21 mouse cellular contexts compared by ENCODE assay signal in genomic region chr14:27175343-27175742, GRCm38 (mm10).
DNase-seq lines count a peak whose midpoint lies in the region; ATAC-seq and TF ChIP-seq lines count a peak whose summit lies in the region.
"Had no signal": no experiment of that assay in that cellular context is flagged by ENCODE, and none has a peak within 500 bp of the region (broad histone marks: within the 10 kb centered on the region; RNA-seq: fewer than 3 reads in every experiment).

No protein-coding gene starts in this region.

- WGBS in embryonic facial prominence, embryonic 14.5 days: 53% methylated on average over 11 of the region's 11 CpGs
- WGBS in embryonic facial prominence, embryonic 10.5 days: 81% methylated on average over 11 of the region's 11 CpGs
- WGBS in hindbrain, embryonic 13.5 days: 74% methylated on average over 11 of the region's 11 CpGs

- no peaks in the 10 kb centered on the region for H3K9me3 ChIP-seq in embryonic facial prominence, embryonic 14.5 days (ENCODE audit: control insufficient read depth, low read length)
- H3K9me3 ChIP-seq in embryonic facial prominence, embryonic 10.5 days: no peaks in the 10 kb centered on the region
- H3K9me3 ChIP-seq in hindbrain, embryonic 13.5 days: no peaks in the 10 kb centered on the region
- H3K9me3 ChIP-seq: forebrain, embryonic 12.5 days; forebrain, embryonic 15.5 days; heart, embryonic 12.5 days; heart, embryonic 15.5 days; hindbrain, embryonic 10.5 days had no signal

- no peak for TF ChIP-seq POLR2A in myocyte (IDR thresholded peaks at IDR 0.05; ENCODE audit: insufficient read length, low read depth)

- no peaks in the 10 kb centered on the region for H3K79me2 ChIP-seq in myocyte (ENCODE audit: control insufficient read depth, insufficient read depth)

- H3K4me3 ChIP-seq in embryonic facial prominence, embryonic 14.5 days (ENCODE audit: low read depth, low read length): no peak overlapping the region
- H3K4me3 ChIP-seq in embryonic facial prominence, embryonic 10.5 days: no peak overlapping the region
- H3K4me3 ChIP-seq in myocyte: no peak overlapping the region
- no peak overlapping the region for H3K4me3 ChIP-seq in hindbrain, embryonic 13.5 days
- H3K4me3 ChIP-seq: erythroblast, embryonic 14.5 days; forebrain, embryonic 12.5 days; forebrain, embryonic 15.5 days; heart, embryonic 12.5 days; heart, embryonic 15.5 days; hindbrain, embryonic 10.5 days had no signal

- DNase-seq in embryonic facial prominence, embryonic 14.5 days (ENCODE audit: low spot score): peak; percentile 67
- no peak for DNase-seq in embryonic facial prominence, embryonic 10.5 days (ENCODE audit: low spot score)
- DNase-seq in ZHBTc4 (ENCODE audit: low read depth, low spot score): peak; percentile 11
- no peak for DNase-seq in heart, adult 9 months (ENCODE audit: low spot score in 2 of 2)
- DNase-seq: cerebellum, adult 11 months; cerebellum, adult 8-10 months; cerebellum, postnatal 36 days; embryo, embryonic 11 days; heart, postnatal 36 days had no signal

- H3K9ac ChIP-seq in embryonic facial prominence, embryonic 14.5 days (ENCODE audit: low read depth, low read length): no peak overlapping the region
- no peak overlapping the region for H3K9ac ChIP-seq in hindbrain, embryonic 13.5 days
- H3K9ac ChIP-seq: forebrain, embryonic 12.5 days; forebrain, embryonic 15.5 days; heart, embryonic 12.5 days; heart, embryonic 15.5 days; hindbrain, embryonic 14.5 days had no signal

- H3K36me3 ChIP-seq in embryonic facial prominence, embryonic 14.5 days (ENCODE audit: control insufficient read depth, insufficient read depth, low read length): no peaks in the 10 kb centered on the region
- H3K36me3 ChIP-seq in embryonic facial prominence, embryonic 10.5 days (replicated peaks): no peaks in the 10 kb centered on the region
- no peaks in the 10 kb centered on the region for H3K36me3 ChIP-seq in myocyte (ENCODE audit: control insufficient read depth, insufficient read depth)
- H3K36me3 ChIP-seq in hindbrain, embryonic 13.5 days: no peaks in the 10 kb centered on the region
- H3K36me3 ChIP-seq: forebrain, embryonic 12.5 days; forebrain, embryonic 15.5 days; heart, embryonic 12.5 days; heart, embryonic 15.5 days; hindbrain, embryonic 10.5 days had no signal

- peak; percentile 54 for ATAC-seq in embryonic facial prominence, embryonic 14.5 days (ENCODE audit: low read depth)
- no peak for ATAC-seq in hindbrain, embryonic 13.5 days (ENCODE audit: low FRiP score)
- ATAC-seq: forebrain, embryonic 15.5 days; hindbrain, postnatal 0 days; inflammation-experienced regulatory T-cells, adult 6 months; intestine, embryonic 16.5 days had no signal

- no peak overlapping the region; the same call in 1 of the 2 replicates for H3K27ac ChIP-seq in embryonic facial prominence, embryonic 14.5 days (replicated peaks; ENCODE audit: low read depth, low read length)
- no peak overlapping the region for H3K27ac ChIP-seq in embryonic facial prominence, embryonic 10.5 days (replicated peaks)
- no peak overlapping the region for H3K27ac ChIP-seq in hindbrain, embryonic 13.5 days
- H3K27ac ChIP-seq: forebrain, embryonic 12.5 days; forebrain, embryonic 15.5 days; heart, embryonic 15.5 days; hindbrain, embryonic 10.5 days; hindbrain, embryonic 14.5 days; hindbrain, postnatal 0 days had no signal

- no peaks in the 10 kb centered on the region for H3K27me3 ChIP-seq in embryonic facial prominence, embryonic 14.5 days (replicated peaks; ENCODE audit: control insufficient read depth, insufficient read depth, low read length)
- H3K27me3 ChIP-seq in embryonic facial prominence, embryonic 10.5 days (replicated peaks; ENCODE audit: low read depth, poor library complexity, severe bottlenecking): no peaks in the 10 kb centered on the region
- no peaks in the 10 kb centered on the region for H3K27me3 ChIP-seq in myocyte (ENCODE audit: control insufficient read depth, insufficient read depth, insufficient read length)
- no peaks in the 10 kb centered on the region for H3K27me3 ChIP-seq in hindbrain, embryonic 13.5 days
- H3K27me3 ChIP-seq: forebrain, embryonic 12.5 days; forebrain, embryonic 15.5 days; heart, embryonic 12.5 days; heart, embryonic 15.5 days had no signal

- H3K4me2 ChIP-seq in embryonic facial prominence, embryonic 14.5 days (ENCODE audit: low read depth, low read length): no peak overlapping the region; the same call in 1 of the 2 replicates
- H3K4me2 ChIP-seq in myocyte (ENCODE audit: low read depth): peak overlapping the region; percentile 79
- H3K4me2 ChIP-seq in hindbrain, embryonic 13.5 days: no peak overlapping the region
- H3K4me2 ChIP-seq: forebrain, embryonic 12.5 days; forebrain, embryonic 15.5 days; heart, embryonic 12.5 days; heart, embryonic 15.5 days; hindbrain, embryonic 14.5 days had no signal

- H3K4me1 ChIP-seq in embryonic facial prominence, embryonic 14.5 days (ENCODE audit: control insufficient read depth, insufficient read depth, low read length): peaks cover 19% of the 10 kb centered on the region
- H3K4me1 ChIP-seq in embryonic facial prominence, embryonic 10.5 days: peaks cover 23% of the 10 kb centered on the region
- H3K4me1 ChIP-seq in hindbrain, embryonic 13.5 days (replicated peaks): 0 out of 2 replicates have a peak, but pooled peaks cover 9% of the 10 kb centered on the region

- H3ac ChIP-seq in myocyte (ENCODE audit: control insufficient read depth, insufficient read length): no peak overlapping the region

TF ChIP-seq in myocyte, 11 proteins besides CTCF, POLR2A, EP300 and RAD21:
- TF ChIP-seq MYOD1 (IDR thresholded peaks at IDR 0.05; ENCODE audit: control insufficient read depth in 1 of 3, insufficient read length in 2 of 3, low read depth in 2 of 3) (peak; percentile 13 to 89 (median 83)), MYOG (IDR thresholded peaks at IDR 0.05; ENCODE audit: control insufficient read depth in 1 of 3, insufficient read depth in 1 of 3, insufficient read length in 2 of 3, low read depth in 2 of 3) (peak; percentile 56 to 88 (median 64)), TCF12 (IDR thresholded peaks at IDR 0.05; ENCODE audit: insufficient read depth, poor library complexity, severe bottlenecking) (peak; percentile 68), SRF (IDR thresholded peaks at IDR 0.05; ENCODE audit: control insufficient read depth, insufficient read length, low read depth) (no peak), E2F4 (IDR thresholded peaks at IDR 0.05; ENCODE audit: insufficient read depth) (no peak)

Comparison
In these comparisons a context has a peak if more than half of its experiments do, and no peak if none do; other contexts are left out.
1. DNase-seq: peak in embryonic facial prominence, embryonic 14.5 days (single experiment) and ZHBTc4 (single experiment); none in embryonic facial prominence, embryonic 10.5 days (single experiment) and heart, adult 9 months (0 of 2).